Mouse (Mus musculus) CH12.LX (cell line): ENCODE results near the gene Zfp384. TPM values are rescaled to one million over a fixed set of nuclear protein-coding genes. Genes with fewer than 3 reads are reported as not detected.

Experiments used
- DNase-seq: peaks from one replicate; pipeline ENCODE4 v3.0.0-alpha.2; 2013; ENCODE audit errors: extremely low read depth
- H3K27ac ChIP-seq: 2 replicates; pipeline ENCODE4 v1.5.1; 2012; ENCODE audit warnings: low read depth, mild to moderate bottlenecking, control low read depth, moderate library complexity; ENCODE audit not compliant: insufficient read depth
- H3K27me3 ChIP-seq: replicated peaks from 2 replicates; pipeline ENCODE3; 2012; ENCODE audit warnings: inconsistent platforms
- H3K36me3 ChIP-seq, 2 experiments: replicated peaks in 1 of 2; 2 replicates each; pipeline versions ENCODE3 to v1.6.1; 2012; ENCODE audit warnings: inconsistent platforms in 1 of 2, low read length in 1 of 2, mild to moderate bottlenecking in 1 of 2, mixed read lengths in 1 of 2, moderate library complexity in 1 of 2; ENCODE audit not compliant: control insufficient read depth in 1 of 2, insufficient read depth in 1 of 2
- H3K4me1 ChIP-seq, 2 experiments: 2 replicates each; pipeline ENCODE4 v1.6.1; 2012; ENCODE audit warnings: inconsistent platforms in 1 of 2, moderate library complexity in 1 of 2; ENCODE audit not compliant: insufficient read depth in 2 of 2, control insufficient read depth in 1 of 2
- H3K4me2 ChIP-seq: 2 replicates; pipeline ENCODE4 v1.6.1; 2012; ENCODE audit warnings: low read depth, mild to moderate bottlenecking, control low read depth; ENCODE audit not compliant: poor library complexity, insufficient read depth, severe bottlenecking
- H3K4me3 ChIP-seq, 3 experiments: fragments of 150-350 bp in 1 of 3; sonication (generic) in 1 of 3; replicated peaks in 1 of 3; 2 replicates each; pipeline versions ENCODE3 to v1.5.1; 2011 to 2012; ENCODE audit warnings: low read depth in 2 of 3, low read length in 2 of 3, mild to moderate bottlenecking in 2 of 3, moderate library complexity in 2 of 3, control low read depth in 1 of 3, improper control_type of control experiment in 1 of 3, inconsistent platforms in 1 of 3, mixed read lengths in 1 of 3; ENCODE audit not compliant: poor library complexity in 1 of 3
- H3K79me2 ChIP-seq: replicated peaks from 2 replicates; pipeline ENCODE4 v1.6.1; 2012; ENCODE audit warnings: mild to moderate bottlenecking, moderate library complexity; ENCODE audit not compliant: control insufficient read depth, poor library complexity, insufficient read depth, severe bottlenecking; ENCODE audit errors: extremely low read depth
- H3K9ac ChIP-seq: 2 replicates; pipeline ENCODE4 v1.6.1; 2012; ENCODE audit warnings: low read depth, mild to moderate bottlenecking, control low read depth, moderate library complexity; ENCODE audit not compliant: insufficient read depth
- H3K9me3 ChIP-seq: replicated peaks from 2 replicates; pipeline ENCODE3; 2012; ENCODE audit warnings: low read length, inconsistent platforms, mixed read lengths
- BHLHE40 ChIP-seq: IDR thresholded peaks from 2 replicates; pipeline ENCODE4 v1.6.1; 2011; ENCODE audit warnings: mild to moderate bottlenecking, low read depth, low read length, improper control_type of control experiment
- CHD1 ChIP-seq: IDR thresholded peaks from 2 replicates; pipeline ENCODE4 v1.6.1; 2012; ENCODE audit warnings: low read depth, low read length, improper control_type of control experiment, inconsistent platforms
- CHD2 ChIP-seq: IDR thresholded peaks from 2 replicates; pipeline ENCODE4 v1.6.1; 2011; ENCODE audit warnings: low read length, improper control_type of control experiment
- CTCF ChIP-seq, 2 experiments: IDR thresholded peaks in 1 of 2; conservative IDR thresholded peaks in 1 of 2; 2 replicates each; pipeline ENCODE4 v1.5.1; 2011 to 2012; ENCODE audit warnings: low read depth in 2 of 2, low read length in 2 of 2, improper control_type of control experiment in 1 of 2, inconsistent platforms in 1 of 2, mild to moderate bottlenecking in 1 of 2, moderate library complexity in 1 of 2
- E2F4 ChIP-seq: IDR thresholded peaks from 2 replicates; pipeline ENCODE4 v1.6.1; 2011; ENCODE audit warnings: low read depth, low read length, improper control_type of control experiment; ENCODE audit not compliant: insufficient replicate concordance
- ELF1 ChIP-seq: IDR thresholded peaks from 2 replicates; pipeline ENCODE4 v1.6.1; 2014; ENCODE audit warnings: low read depth, mild to moderate bottlenecking, inconsistent platforms, low read length, improper control_type of control experiment
- EP300 ChIP-seq: IDR thresholded peaks from 2 replicates; pipeline ENCODE4 v1.6.1; 2011; ENCODE audit warnings: low read length, improper control_type of control experiment
- ETS1 ChIP-seq: conservative IDR thresholded peaks from 2 replicates; pipeline ENCODE4 v1.6.1; 2012; ENCODE audit warnings: low read depth, mild to moderate bottlenecking, inconsistent platforms, low read length, improper control_type of control experiment, moderate library complexity
- GABPA ChIP-seq: IDR thresholded peaks from 2 replicates; pipeline ENCODE4 v1.6.1; 2012; ENCODE audit warnings: low read depth, low read length, improper control_type of control experiment, inconsistent platforms; ENCODE audit not compliant: insufficient replicate concordance
- HCFC1 ChIP-seq: IDR thresholded peaks from 2 replicates; pipeline ENCODE4 v1.6.1; 2012; ENCODE audit warnings: low read depth, mild to moderate bottlenecking, inconsistent platforms, low read length, improper control_type of control experiment
- IRF4 ChIP-seq: IDR thresholded peaks from 2 replicates; pipeline ENCODE4 v1.6.1; 2014; ENCODE audit warnings: low read depth, mild to moderate bottlenecking, inconsistent platforms, low read length, improper control_type of control experiment
- JUN ChIP-seq: IDR thresholded peaks from 2 replicates; pipeline ENCODE4 v1.6.1; 2011; ENCODE audit warnings: low read depth, mild to moderate bottlenecking, low read length, improper control_type of control experiment, moderate library complexity; ENCODE audit not compliant: insufficient read depth
- JUND ChIP-seq: conservative IDR thresholded peaks from 2 replicates; pipeline ENCODE4 v1.6.1; 2011; ENCODE audit warnings: low read depth, low read length, improper control_type of control experiment
- KAT2A ChIP-seq: IDR thresholded peaks from 2 replicates; pipeline ENCODE4 v1.6.1; 2012; ENCODE audit warnings: low read length, improper control_type of control experiment, inconsistent platforms; ENCODE audit not compliant: insufficient replicate concordance
- MAFK ChIP-seq: IDR thresholded peaks from 2 replicates; pipeline ENCODE4 v1.6.1; 2011; ENCODE audit warnings: low read length, improper control_type of control experiment; ENCODE audit not compliant: insufficient replicate concordance
- MAX ChIP-seq: IDR thresholded peaks from 2 replicates; pipeline ENCODE4 v1.6.1; 2011; ENCODE audit warnings: low read length, improper control_type of control experiment
- MAZ ChIP-seq: IDR thresholded peaks from 2 replicates; pipeline ENCODE4 v1.6.1; 2012; ENCODE audit warnings: low read depth, mild to moderate bottlenecking, inconsistent platforms, low read length, improper control_type of control experiment, moderate library complexity
- MEF2A ChIP-seq: IDR thresholded peaks from 2 replicates; pipeline ENCODE4 v1.6.1; 2014; ENCODE audit warnings: low read depth, mild to moderate bottlenecking, inconsistent platforms, low read length, improper control_type of control experiment, borderline replicate concordance
- MXI1 ChIP-seq: IDR thresholded peaks from 2 replicates; pipeline ENCODE4 v1.6.1; 2011; ENCODE audit warnings: mild to moderate bottlenecking, low read depth, low read length, improper control_type of control experiment
- MYC ChIP-seq: IDR thresholded peaks from 2 replicates; pipeline ENCODE4 v1.6.1; 2011; ENCODE audit warnings: low read depth, mild to moderate bottlenecking, improper control_type of control experiment, low read length
- NELFE ChIP-seq: IDR thresholded peaks from 2 replicates; pipeline ENCODE4 v1.6.1; 2011; ENCODE audit warnings: low read depth, low read length, improper control_type of control experiment
- NRF1 ChIP-seq: IDR thresholded peaks from 2 replicates; pipeline ENCODE4 v1.6.1; 2014; ENCODE audit warnings: low read depth, mild to moderate bottlenecking, inconsistent platforms, low read length, improper control_type of control experiment, moderate library complexity
- PAX5 ChIP-seq: IDR thresholded peaks from 2 replicates; pipeline ENCODE4 v1.6.1; 2012; ENCODE audit warnings: low read length, inconsistent platforms, mixed read lengths
- POLR2A ChIP-seq: IDR thresholded peaks from 2 replicates; pipeline ENCODE4 v1.6.1; 2011; ENCODE audit warnings: low read depth, mild to moderate bottlenecking, improper control_type of control experiment, low read length
- POLR2AphosphoS2 ChIP-seq: IDR thresholded peaks from 2 replicates; pipeline ENCODE4 v1.6.1; 2011; ENCODE audit warnings: low read depth, low read length, improper control_type of control experiment
- RAD21 ChIP-seq: IDR thresholded peaks from 2 replicates; pipeline ENCODE4 v1.6.1; 2011; ENCODE audit warnings: low read depth, mild to moderate bottlenecking, low read length, improper control_type of control experiment, moderate library complexity
- RCOR1 ChIP-seq: conservative IDR thresholded peaks from 2 replicates; pipeline ENCODE4 v1.6.1; 2012; ENCODE audit warnings: low read depth, mild to moderate bottlenecking, inconsistent platforms, low read length, improper control_type of control experiment
- SIN3A ChIP-seq: IDR thresholded peaks from 2 replicates; pipeline ENCODE4 v1.6.1; 2012; ENCODE audit warnings: low read length, improper control_type of control experiment, inconsistent platforms
- SMC3 ChIP-seq: IDR thresholded peaks from 2 replicates; pipeline ENCODE4 v1.6.1; 2011; ENCODE audit warnings: low read depth, low read length, improper control_type of control experiment
- TBP ChIP-seq: conservative IDR thresholded peaks from 2 replicates; pipeline ENCODE4 v1.6.1; 2011; ENCODE audit warnings: low read depth, low read length, improper control_type of control experiment
- TCF12 ChIP-seq: IDR thresholded peaks from 2 replicates; pipeline ENCODE4 v1.6.1; 2014; ENCODE audit warnings: low read depth, mild to moderate bottlenecking, inconsistent platforms, low read length, improper control_type of control experiment
- UBTF ChIP-seq: IDR thresholded peaks from 2 replicates; pipeline ENCODE4 v1.6.1; 2012; ENCODE audit warnings: low read depth, mild to moderate bottlenecking, inconsistent platforms, low read length, improper control_type of control experiment, moderate library complexity
- USF1 ChIP-seq: IDR thresholded peaks from 2 replicates; pipeline ENCODE4 v1.6.1; 2014; ENCODE audit warnings: low read depth, mild to moderate bottlenecking, inconsistent platforms, low read length, improper control_type of control experiment
- USF2 ChIP-seq: conservative IDR thresholded peaks from 2 replicates; pipeline ENCODE4 v1.6.1; 2011; ENCODE audit warnings: low read depth, low read length, improper control_type of control experiment
- ZC3H11A ChIP-seq: IDR thresholded peaks from 2 replicates; pipeline ENCODE4 v1.6.1; 2012; ENCODE audit warnings: low read depth, mild to moderate bottlenecking, inconsistent platforms, low read length, improper control_type of control experiment
- ZKSCAN1 ChIP-seq: IDR thresholded peaks from 2 replicates; pipeline ENCODE4 v1.6.1; 2012; ENCODE audit warnings: low read depth, inconsistent platforms, low read length, improper control_type of control experiment, borderline replicate concordance
- ZMIZ1 ChIP-seq: IDR thresholded peaks from 2 replicates; pipeline ENCODE4 v1.6.1; 2012; ENCODE audit warnings: low read depth, mild to moderate bottlenecking, inconsistent platforms, low read length, improper control_type of control experiment
- ZNF384 ChIP-seq: IDR thresholded peaks from 2 replicates; pipeline ENCODE4 v1.6.1; 2012; ENCODE audit warnings: low read depth, low read length, improper control_type of control experiment, inconsistent platforms
- dilution Hi-C: fragments of 300-500 bp; cut with MboI; formaldehyde crosslinking; loops from 2 replicates; pipeline ENCODE4 v1.14.3; 2020; ENCODE audit warnings: low sequenced_read_pairs; ENCODE audit not compliant: extremely low pct_unique_long_range_greater_than_20kb, extremely low pct_ligation_motif_present
- in situ Hi-C: fragments of 300-500 bp; cut with MboI; formaldehyde crosslinking; loops from 3 replicates; pipeline ENCODE4 v1.14.3; 2019; ENCODE audit warnings: low sequenced_read_pairs, low pct_ligation_motif_present, low pct_unique_long_range_greater_than_20kb, mixed read lengths
- polyA plus RNA-seq: library from polyadenylated mRNA; unstranded; fragments of >175 nt; gene quantifications from 2 replicates; pipeline ENCODE4 v1.2.1, GENCODE M21; 2012; ENCODE audit warnings: low read depth; ENCODE audit not compliant: insufficient read length
- total RNA-seq, 2 experiments: library from RNA; depleted of rRNA; stranded (reverse); fragments of 300-350 nt in 1 of 2; fragments of >200 nt in 1 of 2; gene quantifications; 2 replicates each; pipeline ENCODE4 v1.2.3; 2012 to 2014

Gene Zfp384
- total and polyA plus RNA-seq, 3 experiments = 14.0 to 34.4 (median 17.0) TPM

DNA sequence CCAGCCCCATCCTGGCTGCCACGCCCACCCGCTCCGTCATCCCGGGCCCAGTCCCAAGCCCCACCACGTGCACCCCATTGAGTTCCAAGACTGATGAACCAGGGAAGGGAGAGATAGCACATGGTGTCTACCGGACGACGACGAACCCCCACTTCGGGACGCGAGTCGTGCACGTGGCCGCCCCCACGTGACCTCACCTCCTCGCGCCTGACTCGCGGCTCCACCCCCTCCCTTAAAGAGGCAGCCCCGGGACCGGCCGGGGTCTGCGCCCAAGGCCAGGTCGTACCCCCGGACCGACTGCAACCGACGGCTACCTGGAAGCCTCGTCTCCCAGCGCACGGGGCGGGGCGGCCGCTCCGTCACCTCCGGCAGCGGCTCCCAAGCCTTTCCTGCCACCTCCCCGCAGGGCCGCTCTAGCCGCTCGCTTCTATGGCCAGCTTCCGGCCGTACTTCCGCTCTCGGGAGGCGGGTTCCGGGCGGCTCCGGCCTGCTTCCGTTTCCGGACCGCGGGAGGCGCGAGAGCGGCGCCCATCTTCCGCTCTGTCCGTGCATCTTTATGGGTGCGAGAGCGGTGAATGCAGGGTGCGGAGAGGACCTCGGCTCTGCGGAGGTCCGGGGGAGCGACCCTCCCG, 43.7 kb upstream of the Zfp384 start, which contains the start of gene Cops7a:
TSS of gene Cops7a (minus strand) at position 451 of the 632 bp plus-strand sequence.
- Histone ChIP-seq H3K4me2 (peak within 1 kb of the TSS; percentile 99), H3K4me1 (peaks cover 2 to 28% of the 10 kb centered on the region in 2 experiments; a peak in 3 of 4 replicates), H3K9me3 (peaks cover 8% of the 10 kb centered on the region), H3K9ac (peak within 1 kb of the TSS; percentile 99), H3K36me3 (peaks cover 20 to 52% of the 10 kb centered on the region in 2 experiments), H3K4me3 (peak within 1 kb of the TSS; percentile 84 to 93 (median 86)), H3K27ac (peak within 1 kb of the TSS; percentile 72), H3K79me2 (peaks cover 26% of the 10 kb centered on the region)
- in situ Hi-C loops (no loop called here), dilution Hi-C loops (no loop called here)
- peak; percentile 93 for DNase-seq
- TF ChIP-seq TBP (peak; percentile 64; the same call in 1 of the 2 replicates), MXI1 (peak; percentile 98), ZMIZ1 (peak; percentile 90), KAT2A (peak; percentile 94), MAFK (no peak), ZNF384 (no peak), E2F4 (0 out of 2 replicates have a peak, but pooled peaks have one; percentile 31), UBTF (no peak), CHD1 (no peak), MAX (peak; percentile 100), IRF4 (peak; percentile 55; the same call in 1 of the 2 replicates), NRF1 (peak; percentile 43), NELFE (peak; percentile 79), BHLHE40 (peak; percentile 94), USF2 (peak; percentile 85), EP300 (no peak), POLR2A (peak; percentile 90), SIN3A (peak; percentile 94; the same call in 1 of the 2 replicates), RCOR1 (no peak), MYC (peak; percentile 99), GABPA (peak; percentile 58; the same call in 1 of the 2 replicates), MEF2A (peak; percentile 79), JUN (no peak), JUND (no peak), PAX5 (no peak), CHD2 (peak; percentile 63), MAZ (peak; percentile 96), RAD21 (no peak), HCFC1 (peak; percentile 97), CTCF (conservative IDR thresholded peaks at IDR 0.05 in 1 of 2, IDR thresholded peaks at IDR 0.05 in 1 of 2; ENCODE audit: low read depth in 2 of 2, low read length in 2 of 2) (no peak), ELF1 (peak; percentile 98), ZC3H11A (no peak), ZKSCAN1 (no peak), USF1 (peak; percentile 90), TCF12 (peak; percentile 95), POLR2AphosphoS2 (peak; percentile 91), SMC3 (no peak), ETS1 (peak; percentile 16; the same call in 1 of the 2 replicates)
- TF ChIP-seq, all 38 proteins: peak for 24
- no peaks in the 10 kb centered on the region for H3K27me3 ChIP-seq
